Mouse (Mus musculus): Measurements from ENCODE around the gene Vmn1r230.

Gene Vmn1r230

GRCm38 (mm10) chr17:20840144-20840543 is at the start of gene Vmn1r230:
Gene Vmn1r230 (plus strand): TSS chr17:20840444.
- no peak for DNase-seq

GRCm38 (mm10) chr17:20811255-20811654 is 29.0 kb upstream of the Vmn1r230 start, which contains the start of gene Vmn1r229:
Gene Vmn1r229 (plus strand): TSS chr17:20811555.
- DNase-seq = no peak
